Mouse (Mus musculus) bone marrow macrophage, adult 2 months (primary cell): ENCODE measurements at regions not wholly inside any gene's neighbourhood (a gene's known extent, or its start where the extent isn't known, plus 50 kb on each side); places are given as distances from the start of the nearest gene placed in this dataset.

Experiments used
- CTCF ChIP-seq: IDR thresholded peaks from 2 replicates; pipeline ENCODE4 v1.5.1; 2012; ENCODE audit warnings: low read depth, mild to moderate bottlenecking, low read length, moderate library complexity
- POLR2A ChIP-seq: IDR thresholded peaks from 2 replicates; pipeline ENCODE4 v1.6.1; 2012; ENCODE audit warnings: mild to moderate bottlenecking, low read depth, low read length, borderline replicate concordance

GRCm38 (mm10) chr9:118384610-118385009 is 93.4 kb upstream of the Eomes start:
- TF ChIP-seq CTCF (no peak), POLR2A (no peak)
